Mouse (Mus musculus) duodenum, adult 2 months (tissue): ENCODE measurements around the gene 4933427D14Rik. TPM values are rescaled to one million over a fixed set of nuclear protein-coding genes. Genes with fewer than 3 reads are reported as not detected.

Experiments
- polyA plus RNA-seq: library from polyadenylated mRNA; depleted of rRNA; stranded (reverse); fragments of >200 nt; gene quantifications from 2 replicates; pipeline ENCODE4 v1.2.3, GENCODE M21; 2012; ENCODE audit warnings: low replicate concordance; rRNA removed

4933427D14Rik gene
- 1.2 and 2.3 TPM in 2 replicates for polyA plus RNA-seq

GRCm38 (mm10) chr11:72207204-72207833, at the start of gene 4933427D14Rik, which contains the start of gene Txndc17:
4933427D14Rik (minus strand) TSS chr11:72207459.
Txndc17 (plus strand) TSS chr11:72207547.

GRCm38 (mm10) chr11:72215410-72215797, 8.1 kb upstream of the 4933427D14Rik start, which contains the start of gene Med31:
Med31 (minus strand) TSS chr11:72215592.

GRCm38 (mm10) chr11:72206341-72207203, 687 bp downstream of the 4933427D14Rik start, which contains the start of gene Gm43951:
Gm43951 (minus strand) TSS chr11:72206840.

GRCm38 (mm10) chr11:72135383-72136158, 71.7 kb downstream of the 4933427D14Rik start, which contains the start of gene Pitpnm3:
Pitpnm3 (minus strand) TSS chr11:72135778.

Other genes starting within 250 kb of the 4933427D14Rik start
- 0.05 TPM in 2 replicates for gene Aipl1, start 169.9 kb downstream of the 4933427D14Rik start, polyA plus RNA-seq
- 0.44 and 0.60 TPM in 2 replicates for gene Pimreg, start 165.4 kb downstream of the 4933427D14Rik start, polyA plus RNA-seq
- gene Pitpnm3, start 71.7 kb downstream of the 4933427D14Rik start, polyA plus RNA-seq = 2.8 and 3.7 TPM in 2 replicates
- 0.02 and 0.04 TPM in 2 replicates for gene Gm43951, start 619 bp downstream of the 4933427D14Rik start, polyA plus RNA-seq
- gene Txndc17, start 88 bp upstream of the 4933427D14Rik start, polyA plus RNA-seq = 31.2 and 56.7 TPM in 2 replicates
- 2.2 TPM in 2 replicates for gene Med31, start 8.1 kb upstream of the 4933427D14Rik start, polyA plus RNA-seq
- 0.08 TPM in 1 of 2 replicates, not detected in the other for gene Slc13a5, start 59.8 kb upstream of the 4933427D14Rik start, polyA plus RNA-seq
- gene Xaf1, start 94.2 kb upstream of the 4933427D14Rik start, polyA plus RNA-seq = 12.3 and 17.9 TPM in 2 replicates
- gene Fbxo39, start 107.0 kb upstream of the 4933427D14Rik start, polyA plus RNA-seq = not detected in 2 replicates
- not detected in 2 replicates for gene Tekt1, start 155.0 kb upstream of the 4933427D14Rik start, polyA plus RNA-seq
- 3.9 and 4.8 TPM in 2 replicates for gene Smtnl2, start 204.3 kb upstream of the 4933427D14Rik start, polyA plus RNA-seq
- 39.0 and 66.5 TPM in 2 replicates for gene Ggt6, start 228.1 kb upstream of the 4933427D14Rik start, polyA plus RNA-seq
- 14.4 and 22.7 TPM in 2 replicates for gene Mybbp1a, start 233.9 kb upstream of the 4933427D14Rik start, polyA plus RNA-seq